Mouse (Mus musculus) cortical plate, adult 2 months (tissue): ENCODE measurements around the gene E130114P18Rik.

Experiments
- CTCF ChIP-seq: fragments of 200-500 bp; IDR thresholded peaks from 2 replicates; pipeline ENCODE4 v1.5.1; 2011; ENCODE audit warnings: mild to moderate bottlenecking, control low read depth, low read length; ENCODE audit not compliant: insufficient read depth; ENCODE audit errors: extremely low read depth
- POLR2A ChIP-seq: fragments of 200-500 bp; IDR thresholded peaks from 2 replicates; pipeline ENCODE4 v1.6.1; 2011; ENCODE audit warnings: mild to moderate bottlenecking, low read length, control low read depth; ENCODE audit not compliant: insufficient read depth; ENCODE audit errors: extremely low read depth

DNA sequence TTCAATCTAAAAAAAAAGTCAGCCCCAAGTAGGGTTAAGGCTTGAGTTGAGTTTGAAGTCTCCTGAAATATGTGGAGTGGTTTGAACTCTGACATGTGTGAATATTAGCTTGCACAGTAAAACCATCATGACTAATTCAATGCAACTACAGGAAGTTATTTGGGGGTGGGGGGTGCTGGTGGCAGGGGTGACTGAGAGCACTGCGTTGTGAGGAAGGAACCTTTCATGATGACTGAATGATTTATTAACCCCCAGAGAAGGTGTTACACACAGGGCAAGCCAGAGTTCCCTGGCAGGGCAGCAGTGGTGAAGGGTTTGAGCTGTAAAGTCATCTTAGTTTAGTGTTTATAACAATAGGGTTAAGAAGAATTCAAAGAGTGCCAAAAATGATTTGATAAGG lies 65.3 kb downstream of the E130114P18Rik start:
- no peak for TF ChIP-seq CTCF
- TF ChIP-seq POLR2A = no peak
